Mouse (Mus musculus) thymus, postnatal 36 days (tissue): ENCODE measurements around the gene Tyw1.

Experiments
- DNase-seq, 2 experiments: peaks; one replicate each; pipeline ENCODE4 v3.0.0; 2022; ENCODE audit warnings: mixed read lengths in 2 of 2

Gene Tyw1

GRCm38 (mm10) chr5:130319783-130320182, 64.4 kb downstream of the Tyw1 start:
- DNase-seq: no peak

GRCm38 (mm10) chr5:130320485-130320884, 65.1 kb downstream of the Tyw1 start:
- DNase-seq: no peak

DNA sequence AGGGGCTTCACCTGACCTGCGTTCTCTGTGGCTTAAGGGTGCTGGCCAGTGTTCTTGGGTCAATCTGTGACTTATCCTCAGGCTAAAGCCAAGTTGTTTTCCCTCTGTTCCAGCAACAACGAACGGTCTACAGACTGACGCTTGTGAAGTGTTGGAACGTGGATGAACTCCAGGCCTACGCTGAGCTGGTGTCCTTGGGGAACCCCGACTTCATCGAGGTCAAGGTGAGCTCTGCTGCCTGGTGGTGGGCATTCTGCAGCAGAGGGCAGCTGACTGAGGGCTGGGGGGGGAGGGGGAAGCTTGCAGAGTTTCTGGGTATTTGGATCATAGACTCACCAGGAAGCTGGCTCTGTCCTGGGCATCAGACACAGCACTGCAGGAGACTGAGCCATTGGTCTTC, 70.1 kb downstream of the Tyw1 start:
- DNase-seq: no peak

DNA sequence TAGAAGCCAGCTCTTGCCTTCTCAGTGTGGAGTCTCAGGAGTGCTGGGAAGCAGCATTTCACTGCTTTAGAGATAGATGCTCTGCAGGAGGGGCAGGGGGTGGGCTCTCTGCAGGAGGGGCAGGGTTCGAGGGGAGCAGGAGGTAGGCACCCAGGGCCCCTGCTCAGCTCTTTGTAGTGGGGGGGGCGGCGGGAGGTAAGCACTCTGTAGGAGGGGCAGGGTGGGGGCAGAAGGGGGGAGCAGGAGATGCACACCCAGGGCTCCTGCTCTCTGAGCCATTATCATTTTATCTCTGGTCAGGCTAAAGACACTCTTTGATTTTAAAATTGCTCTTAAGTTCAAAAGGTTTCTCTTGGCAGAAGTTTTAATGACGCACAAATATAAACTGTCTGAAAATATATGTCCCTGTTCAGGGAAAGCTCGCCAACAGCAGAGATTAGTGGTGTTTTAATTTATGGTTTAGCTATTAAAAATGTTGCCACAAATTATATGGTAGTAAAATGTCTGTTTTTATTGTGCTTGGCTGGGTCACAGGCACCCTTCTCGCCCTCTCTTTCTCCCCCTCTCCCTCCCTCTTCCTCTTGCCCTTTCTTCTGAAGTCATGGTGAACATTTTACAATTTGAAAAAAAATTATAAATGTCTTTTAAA, 72.3 kb downstream of the Tyw1 start:
- no peak for DNase-seq

DNA sequence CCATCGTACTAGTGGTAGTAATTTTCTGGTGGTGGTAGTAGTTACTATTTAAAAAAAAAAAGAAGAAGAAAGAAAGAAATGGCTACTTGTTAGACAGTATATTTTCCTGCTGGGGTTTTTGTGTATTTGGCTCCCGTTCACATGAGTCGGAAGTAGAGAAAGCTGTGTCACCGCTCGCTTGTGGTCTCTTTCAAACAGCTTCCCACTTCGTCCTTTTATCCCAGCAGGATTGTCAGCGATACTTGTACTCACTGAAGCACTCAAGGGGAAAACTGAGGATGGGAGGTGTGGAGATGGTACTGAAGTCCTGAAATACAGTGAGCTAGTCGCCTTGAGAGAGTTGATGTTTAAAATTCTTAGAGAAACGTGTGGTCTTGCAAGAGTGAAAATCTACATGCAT, 72.9 kb downstream of the Tyw1 start:
- no peak for DNase-seq

- no peak for DNase-seq
Observed at GRCm38 (mm10) chr5:130329889-130330288, 74.5 kb downstream of the Tyw1 start.

- no peak for DNase-seq
Observed at GRCm38 (mm10) chr5:130330801-130331200, 75.4 kb downstream of the Tyw1 start.

DNA sequence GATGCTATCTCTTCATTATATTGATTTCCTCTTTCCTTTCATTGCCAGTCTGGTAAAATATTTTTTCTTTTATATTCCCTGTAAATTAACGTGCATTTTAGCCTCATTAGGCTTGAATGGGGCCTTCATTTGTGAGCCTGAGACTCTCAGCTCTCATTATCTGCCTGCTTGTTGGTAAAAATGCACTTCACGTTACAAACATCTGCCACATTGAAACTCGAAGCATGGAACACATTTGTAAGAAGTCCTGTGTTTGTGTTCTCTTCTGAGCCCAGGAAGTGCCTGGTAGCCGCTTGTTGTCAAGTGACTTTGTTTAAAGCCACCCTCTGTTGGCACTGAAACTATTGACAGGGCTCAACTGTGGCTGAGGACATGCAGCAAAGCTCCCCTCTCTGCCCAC, 75.8 kb downstream of the Tyw1 start:
- DNase-seq: no peak

DNA sequence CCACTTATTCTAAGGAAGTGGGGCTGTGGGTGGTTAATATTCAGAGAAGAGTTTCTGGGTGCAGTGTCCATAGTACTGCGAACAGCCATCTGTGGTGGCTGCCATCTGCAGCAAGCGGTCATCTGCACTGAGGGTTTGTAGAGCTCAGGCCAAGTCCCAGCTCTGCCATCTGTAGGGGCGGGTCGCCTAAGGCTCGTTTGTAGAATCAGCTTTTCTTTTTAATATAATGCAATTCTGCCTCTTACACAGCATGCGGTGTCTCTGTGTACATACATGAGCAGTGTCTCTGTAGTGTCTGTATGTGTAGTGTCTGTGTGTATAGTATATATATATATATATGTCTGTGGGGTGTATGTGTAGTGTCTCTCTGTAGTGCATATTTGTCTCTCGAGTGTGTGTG, 78.1 kb downstream of the Tyw1 start:
- no peak for DNase-seq

GRCm38 (mm10) chr5:130333971-130334370, 78.6 kb downstream of the Tyw1 start:
- no peak for DNase-seq

DNA sequence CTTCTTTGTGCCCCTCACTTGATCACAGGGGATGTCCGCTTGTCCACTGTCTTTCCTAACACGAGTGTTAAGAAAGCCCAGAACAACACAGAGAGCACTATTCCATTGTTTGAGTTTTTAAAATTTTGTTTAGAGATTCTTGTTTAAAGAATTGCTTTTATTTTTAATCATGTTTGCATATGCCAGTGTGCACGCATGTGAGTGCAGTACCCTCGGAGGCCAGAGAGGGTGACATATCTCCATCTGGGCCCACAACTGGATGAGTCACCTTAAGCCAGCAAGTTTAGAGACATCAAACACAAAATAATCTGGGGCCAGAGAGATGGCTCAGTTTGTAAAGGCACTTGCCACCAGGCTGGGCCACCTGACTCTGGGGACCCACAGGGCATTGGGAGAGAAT, 80.0 kb downstream of the Tyw1 start:
- DNase-seq: no peak

GRCm38 (mm10) chr5:130340656-130341055, 85.2 kb downstream of the Tyw1 start:
- DNase-seq: no peak

- no peak for DNase-seq
Observed at GRCm38 (mm10) chr5:130344999-130345398, 89.6 kb downstream of the Tyw1 start.

GRCm38 (mm10) chr5:130345871-130346270, 90.5 kb downstream of the Tyw1 start:
- no peak for DNase-seq

DNA sequence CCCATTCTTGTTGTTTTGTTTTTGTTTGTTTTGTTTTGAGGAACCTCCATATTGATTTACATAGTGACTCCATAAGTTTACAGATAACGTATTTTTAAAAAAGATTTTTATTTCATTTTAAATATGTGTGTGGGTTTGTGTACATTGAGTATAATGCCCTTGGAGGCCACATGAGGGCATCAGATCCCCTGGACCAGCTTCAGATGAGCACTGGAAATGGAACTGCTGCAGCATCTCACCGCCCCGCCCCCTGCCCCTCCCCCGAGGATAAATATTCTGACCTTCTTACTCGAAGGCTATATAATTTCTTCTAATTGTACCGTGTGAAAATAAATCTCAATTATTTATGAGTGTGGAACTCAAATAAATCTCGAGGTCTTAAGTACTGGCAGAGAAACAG, 99.8 kb downstream of the Tyw1 start:
- DNase-seq: no peak

GRCm38 (mm10) chr5:130363111-130363510, 107.7 kb downstream of the Tyw1 start:
- DNase-seq: no peak

DNA sequence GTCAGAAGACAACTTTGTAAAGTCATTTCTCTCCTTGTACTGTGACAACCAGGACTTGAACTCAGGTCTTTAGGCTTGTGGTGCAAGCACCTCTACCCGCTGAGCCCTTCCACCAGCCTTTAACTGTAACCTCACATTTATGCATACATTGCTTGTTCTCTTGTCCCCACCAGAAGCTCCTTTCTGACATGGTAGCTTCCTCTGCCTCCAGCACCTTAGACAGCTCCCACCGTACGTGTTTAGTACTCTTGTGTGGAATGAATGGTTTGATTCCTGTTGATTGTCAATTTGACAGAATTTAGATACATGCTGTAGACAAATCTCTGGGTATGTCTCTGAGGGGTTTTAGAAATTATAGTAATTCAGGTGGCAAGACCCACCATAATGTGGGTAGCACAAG, 108.4 kb downstream of the Tyw1 start:
- DNase-seq: no peak

GRCm38 (mm10) chr5:130368236-130368635, 112.8 kb downstream of the Tyw1 start:
- DNase-seq: no peak

GRCm38 (mm10) chr5:130369237-130369636, 113.8 kb downstream of the Tyw1 start, which contains the start of gene Caln1:
TSS of gene Caln1 (plus strand) at chr5:130369455.
- DNase-seq: no peak

- DNase-seq: no peak
Observed at GRCm38 (mm10) chr5:130375411-130375810, 120.0 kb downstream of the Tyw1 start.

DNA sequence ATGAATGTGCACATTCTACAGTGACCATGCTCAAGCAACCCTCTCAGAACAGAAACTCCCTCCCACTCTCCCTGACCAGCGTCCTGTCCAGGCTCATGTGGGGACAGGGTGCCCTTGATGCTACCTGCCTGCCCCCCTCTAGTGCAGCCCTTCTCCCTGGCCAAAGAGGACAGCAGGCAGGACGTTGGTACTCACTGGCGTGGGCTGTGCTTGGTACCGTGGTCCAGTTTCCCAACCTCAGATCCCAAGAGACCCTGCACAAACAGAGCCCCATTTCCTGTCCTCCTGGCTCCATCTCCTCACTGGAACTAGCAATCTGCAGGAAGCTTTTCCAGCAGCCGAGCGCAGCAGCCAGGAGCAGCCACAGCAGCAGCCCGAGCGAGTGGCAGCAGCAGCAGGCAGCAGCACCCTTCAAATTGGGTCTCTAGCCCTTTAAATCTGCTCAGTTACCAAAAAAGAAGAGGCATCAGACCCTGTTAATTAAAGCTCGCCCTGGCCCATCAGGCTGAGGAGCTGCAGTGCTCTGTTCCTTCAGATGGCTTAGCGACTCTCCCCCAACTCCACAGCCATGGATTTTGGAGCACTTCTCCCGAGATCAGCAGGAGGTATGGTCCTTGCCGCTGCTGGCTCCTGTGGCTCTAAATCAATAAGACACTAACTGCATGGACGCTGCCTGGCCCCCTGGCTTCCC, 128.9 kb downstream of the Tyw1 start, which contains the start of gene A330070K13Rik:
A330070K13Rik (minus strand) TSS at position 410 of the 691 bp plus-strand sequence.
- DNase-seq: no peak

DNA sequence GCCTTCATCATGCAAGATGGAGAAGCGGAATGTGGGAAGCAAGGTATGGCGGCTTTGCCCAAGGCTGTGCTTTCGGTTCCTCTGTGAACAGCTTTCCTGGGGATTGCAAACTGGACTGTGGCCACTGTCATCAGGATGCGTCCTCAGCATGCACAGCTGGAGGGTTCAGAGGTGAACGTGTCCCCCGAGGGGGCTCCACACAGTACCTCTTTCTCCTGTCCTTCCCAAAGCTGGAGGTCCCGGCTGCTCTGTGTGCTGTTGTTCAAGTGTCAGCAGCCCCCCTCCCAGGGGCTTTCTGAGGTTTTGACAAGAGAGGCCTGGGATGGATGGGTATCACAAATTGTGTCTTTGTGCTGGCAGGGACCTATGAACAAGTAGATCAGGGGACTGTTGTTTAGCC, 131.0 kb downstream of the Tyw1 start:
- DNase-seq: no peak
